Mouse (Mus musculus) liver, embryonic 13.5 days (tissue): Measurements from ENCODE around the gene Zmynd19. TPM values are rescaled to one million over a fixed set of nuclear protein-coding genes. Genes with fewer than 3 reads are reported as not detected.
"Not testable (repeated sequence)": the region's sequence is repeated elsewhere in the genome, so short reads cannot be mapped to it uniquely, and the experiment has no call there.

Experiments used
- ATAC-seq: fragments of 200-750 bp; cut with Nextera tagmentation; 2 replicates; pipeline ENCODE4 v1.8.0; 2017; ENCODE audit warnings: low read depth, mild to moderate bottlenecking, moderate number of reproducible peaks, moderate library complexity
- DNase-seq: peaks from one replicate; pipeline ENCODE4 v3.0.0; 2022
- H3K27ac ChIP-seq: fragments of 300-500 bp; sonication (generic); 2 replicates; pipeline ENCODE4 v1.5.1; 2015; ENCODE audit warnings: moderate library complexity, mild to moderate bottlenecking, inconsistent platforms
- H3K27me3 ChIP-seq: fragments of 300-500 bp; sonication (generic); 2 replicates; pipeline ENCODE4 v1.6.1; 2015; ENCODE audit warnings: mild to moderate bottlenecking, inconsistent platforms
- H3K36me3 ChIP-seq: fragments of 300-500 bp; sonication (generic); 2 replicates; pipeline ENCODE4 v1.6.1; 2015; ENCODE audit warnings: mild to moderate bottlenecking, inconsistent platforms
- H3K4me1 ChIP-seq: fragments of 300-500 bp; sonication (generic); replicated peaks from 2 replicates; pipeline ENCODE4 v1.6.1; 2015; ENCODE audit warnings: inconsistent platforms
- H3K4me2 ChIP-seq: fragments of 300-500 bp; sonication (generic); 2 replicates; pipeline ENCODE4 v1.6.1; 2015; ENCODE audit warnings: inconsistent platforms, mild to moderate bottlenecking, moderate library complexity
- H3K4me3 ChIP-seq: fragments of 300-500 bp; sonication (generic); replicated peaks from 2 replicates; pipeline ENCODE4 v1.5.1; 2015; ENCODE audit warnings: mild to moderate bottlenecking, inconsistent platforms
- H3K9ac ChIP-seq: fragments of 300-500 bp; sonication (generic); 2 replicates; pipeline ENCODE4 v1.6.1; 2015; ENCODE audit warnings: mild to moderate bottlenecking, inconsistent platforms
- H3K9me3 ChIP-seq: fragments of 300-500 bp; sonication (generic); replicated peaks from 2 replicates; pipeline ENCODE4 v1.6.1; 2016; ENCODE audit warnings: inconsistent platforms
- WGBS: fragments of 180-500 bp; shearing (Covaris S2); methylation state at CpG from one replicate; pipeline ENCODE4 v1.1.7; 2015; ENCODE audit not compliant: insufficient replicate concordance; 5-methylcytosine and 5-hydroxymethylcytosine counted together
- polyA plus RNA-seq: library from polyadenylated mRNA; unstranded; fragments of >200 nt; fragmentation: Nextera tagmentation; extraction: Ambion mirVana; gene quantifications from 2 replicates; pipeline ENCODE4 v1.2.1, GENCODE M21; 2015

The Zmynd19 gene
- polyA plus RNA-seq, 1 experiment from 2014 or later, result 15.3 TPM

- Histone ChIP-seq H3K4me2 (no peak overlapping the region), H3K9me3 (no peaks in the 10 kb centered on the region), H3K4me1 (peaks cover 17% of the 10 kb centered on the region), H3K4me3 (no peak overlapping the region), H3K27ac (no peak overlapping the region), H3K36me3 (peaks cover 13% of the 10 kb centered on the region), H3K27me3 (no peaks in the 10 kb centered on the region), H3K9ac (no peak overlapping the region)
- 48% methylated on average over 2 of the region's 2 CpGs for WGBS
- ATAC-seq (no peak), DNase-seq (no peak)
These were observed 26.0 kb upstream of the Zmynd19 start for GRCm38 (mm10) chr2:24923561-24923960.

- Histone ChIP-seq H3K9me3 (no peaks in the 10 kb centered on the region), H3K4me2 (no peak overlapping the region), H3K4me3 (no peak overlapping the region), H3K27me3 (no peaks in the 10 kb centered on the region), H3K9ac (0 out of 2 replicates have a peak overlapping the region, but pooled peaks have one; percentile 17), H3K27ac (no peak overlapping the region), H3K36me3 (peaks cover 13% of the 10 kb centered on the region), H3K4me1 (peaks cover 11% of the 10 kb centered on the region)
- 77% methylated on average over 8 of the region's 8 CpGs for WGBS
- no peak for ATAC-seq
- no peak for DNase-seq
These were observed 24.3 kb upstream of the Zmynd19 start for GRCm38 (mm10) chr2:24925284-24925683.

- Histone ChIP-seq H3K4me1 (peaks cover 9% of the 10 kb centered on the region), H3K4me2 (no peak overlapping the region), H3K9me3 (no peaks in the 10 kb centered on the region), H3K27me3 (no peaks in the 10 kb centered on the region), H3K27ac (no peak overlapping the region), H3K9ac (no peak overlapping the region), H3K36me3 (peaks cover 13% of the 10 kb centered on the region), H3K4me3 (no peak overlapping the region)
- DNase-seq (no peak), ATAC-seq (no peak)
- WGBS, result 71% methylated on average over 9 of the region's 9 CpGs
These were observed 23.1 kb upstream of the Zmynd19 start for GRCm38 (mm10) chr2:24926345-24926964.

- 38% methylated on average over 7 of the region's 7 CpGs for WGBS
- Histone ChIP-seq H3K4me1 (peaks cover 9% of the 10 kb centered on the region), H3K36me3 (peaks cover 13% of the 10 kb centered on the region), H3K4me3 (no peak overlapping the region), H3K9ac (no peak overlapping the region), H3K4me2 (no peak overlapping the region), H3K27me3 (no peaks in the 10 kb centered on the region), H3K9me3 (no peaks in the 10 kb centered on the region), H3K27ac (no peak overlapping the region; the same call in 1 of the 2 replicates)
- no peak for DNase-seq
- ATAC-seq, result no peak
These were observed 22.6 kb upstream of the Zmynd19 start for GRCm38 (mm10) chr2:24926965-24927358.

GRCm38 (mm10) chr2:24927810-24928479 is 21.6 kb upstream of the Zmynd19 start:
- no peak overlapping the region for H3K4me2 ChIP-seq
- H3K4me1 ChIP-seq, result peaks cover 9% of the 10 kb centered on the region
- DNase-seq (no peak), ATAC-seq (no peak)
- no peaks in the 10 kb centered on the region for H3K27me3 ChIP-seq
- 71% methylated on average over 4 of the region's 4 CpGs for WGBS
- no peaks in the 10 kb centered on the region for H3K9me3 ChIP-seq
- H3K27ac ChIP-seq, result no peak overlapping the region
- H3K9ac ChIP-seq, result no peak overlapping the region
- H3K36me3 ChIP-seq, result peaks cover 13% of the 10 kb centered on the region
- H3K4me3 ChIP-seq, result no peak overlapping the region

GRCm38 (mm10) chr2:24929119-24929518 is 20.5 kb upstream of the Zmynd19 start:
- DNase-seq (no peak), ATAC-seq (no peak)
- Histone ChIP-seq H3K4me1 (peaks cover 19% of the 10 kb centered on the region), H3K9ac (no peak overlapping the region), H3K27ac (no peak overlapping the region), H3K4me2 (no peak overlapping the region), H3K27me3 (no peaks in the 10 kb centered on the region), H3K9me3 (no peaks in the 10 kb centered on the region), H3K4me3 (no peak overlapping the region), H3K36me3 (peaks cover 13% of the 10 kb centered on the region)
- 65% methylated on average over 2 of the region's 2 CpGs for WGBS

- DNase-seq (no peak), ATAC-seq (no peak)
- Histone ChIP-seq H3K4me2 (no peak overlapping the region), H3K36me3 (peaks cover 13% of the 10 kb centered on the region), H3K9ac (no peak overlapping the region), H3K4me3 (no peak overlapping the region), H3K27ac (no peak overlapping the region), H3K9me3 (no peaks in the 10 kb centered on the region), H3K27me3 (no peaks in the 10 kb centered on the region), H3K4me1 (peaks cover 23% of the 10 kb centered on the region)
- WGBS, result 90% methylated on average over 5 of the region's 5 CpGs
These were observed 20.0 kb upstream of the Zmynd19 start for GRCm38 (mm10) chr2:24929593-24929992.

- no peaks in the 10 kb centered on the region for H3K36me3 ChIP-seq
- WGBS, result 4% methylated on average over 19 of the region's 19 CpGs
- H3K27me3 ChIP-seq, result no peaks in the 10 kb centered on the region; the same call in 1 of the 2 replicates
- H3K27ac ChIP-seq, result peak overlapping the region; percentile 85
- H3K9me3 ChIP-seq, result no peaks in the 10 kb centered on the region
- H3K4me3 ChIP-seq, result peak overlapping the region; percentile 78
- ATAC-seq, result peak; percentile 67
- DNase-seq, result no peak
- H3K4me1 ChIP-seq, result peaks cover 25% of the 10 kb centered on the region
- peak overlapping the region; percentile 86 for H3K9ac ChIP-seq
- H3K4me2 ChIP-seq, result peak overlapping the region; percentile 98
These were observed 15.1 kb upstream of the Zmynd19 start for GRCm38 (mm10) chr2:24934441-24934963.

- peak; percentile 93 for DNase-seq
- no peaks in the 10 kb centered on the region for H3K36me3 ChIP-seq
These were observed 14.4 kb upstream of the Zmynd19 start, which contains the start of gene Arrdc1 for GRCm38 (mm10) chr2:24935057-24935796. Gene Arrdc1 (minus strand): TSS chr2:24935252.

GRCm38 (mm10) chr2:24942092-24942491 is 7.5 kb upstream of the Zmynd19 start:
- H3K27me3 ChIP-seq, result no peaks in the 10 kb centered on the region; the same call in 1 of the 2 replicates
- H3K36me3 ChIP-seq, result no peaks in the 10 kb centered on the region
- H3K9ac ChIP-seq, result no peak overlapping the region
- H3K4me3 ChIP-seq, result no peak overlapping the region
- no peaks in the 10 kb centered on the region for H3K4me1 ChIP-seq
- no peaks in the 10 kb centered on the region for H3K9me3 ChIP-seq
- DNase-seq, result no peak
- H3K4me2 ChIP-seq, result no peak overlapping the region
- WGBS, result 44% methylated on average over 4 of the region's 4 CpGs
- no peak overlapping the region for H3K27ac ChIP-seq
- no peak for ATAC-seq

More at GRCm38 (mm10) chr2:24935057-24935796, 14.4 kb upstream of the Zmynd19 start, which contains the start of gene Arrdc1:
- Histone ChIP-seq H3K4me2 (peak within 1 kb of the TSS; percentile 98), H3K27me3 (no peaks in the 10 kb centered on the region; the same call in 1 of the 2 replicates), H3K4me1 (peaks cover 25% of the 10 kb centered on the region), H3K9ac (peak within 1 kb of the TSS; percentile 86), H3K9me3 (no peaks in the 10 kb centered on the region), H3K4me3 (peak within 1 kb of the TSS; percentile 78), H3K27ac (peak within 1 kb of the TSS; percentile 85)
- WGBS, result under 1% methylated on average over 48 of the region's 49 CpGs
- ATAC-seq, result peak; percentile 91

- ATAC-seq, H3K4me3 ChIP-seq: not testable (repeated sequence)
- WGBS, result 23% methylated on average over 2 of the region's 2 CpGs
These were observed 5.3 kb upstream of the Zmynd19 start for GRCm38 (mm10) chr2:24944304-24944703.

More at GRCm38 (mm10) chr2:24944304-24944703, 5.3 kb upstream of the Zmynd19 start:
- H3K27me3 ChIP-seq, H3K9me3 ChIP-seq, H3K36me3 ChIP-seq, H3K4me1 ChIP-seq, H3K27ac ChIP-seq, H3K4me2 ChIP-seq, H3K9ac ChIP-seq, DNase-seq: not testable (repeated sequence)
